Mouse (Mus musculus) large intestine, adult 2 months (tissue): ENCODE measurements around the gene Cnst. TPM values are rescaled to one million over a fixed set of nuclear protein-coding genes. Genes with fewer than 3 reads are reported as not detected.

Experiments used
- polyA plus RNA-seq: library from polyadenylated mRNA; depleted of rRNA; stranded (reverse); fragments of >200 nt; gene quantifications from 2 replicates; pipeline ENCODE4 v1.2.3, GENCODE M21; 2012; rRNA removed

Gene Cnst
- polyA plus RNA-seq, 1 experiment: 12.9 TPM

Other genes starting within 250 kb of the Cnst start
- gene Smyd3, start 28.3 kb upstream of the Cnst start, polyA plus RNA-seq: 2.0 and 2.4 TPM in 2 replicates
- gene Tfb2m, start 103 bp upstream of the Cnst start, polyA plus RNA-seq: 6.3 and 7.0 TPM in 2 replicates
- gene Sccpdh, start 121.8 kb downstream of the Cnst start, polyA plus RNA-seq: 15.1 and 17.0 TPM in 2 replicates
- gene Kif28, start 198.9 kb downstream of the Cnst start, polyA plus RNA-seq: not detected in 2 replicates